Mouse (Mus musculus): Measurements from ENCODE around the gene Gm11444. TPM values are rescaled to one million over a fixed set of nuclear protein-coding genes. Genes with fewer than 3 reads are reported as not detected.

Gene Gm11444
- total and polyA plus RNA-seq, 3 experiments = not detected

GRCm38 (mm10) chr11:85885665-85886428 lies 35.7 kb upstream of the Gm11444 start, which contains the start of gene Tbx4:
TSS of gene Tbx4 (plus strand) at chr11:85886422.
- H3K27me3 ChIP-seq (replicated peaks) = peaks cover 2% of the 10 kb centered on the region
- H3K36me3 ChIP-seq (replicated peaks in 1 of 2; ENCODE audit: control insufficient read depth in 1 of 2, insufficient read depth in 1 of 2, low read length in 1 of 2) = no peaks in the 10 kb centered on the region
- peaks cover 7 to 8% of the 10 kb centered on the region in 2 experiments for H3K4me1 ChIP-seq (ENCODE audit: control insufficient read depth in 1 of 2, insufficient read depth in 2 of 2)
- H3K4me3 ChIP-seq (replicated peaks in 1 of 3; ENCODE audit: low read depth in 2 of 3, low read length in 2 of 3, poor library complexity in 1 of 3) = no peak within 1 kb of the TSS
- H3K79me2 ChIP-seq (replicated peaks; ENCODE audit: control insufficient read depth, extremely low read depth, insufficient read depth, poor library complexity, severe bottlenecking) = no peaks in the 10 kb centered on the region
- TF ChIP-seq ZMIZ1 (IDR thresholded peaks at IDR 0.05; ENCODE audit: low read depth, low read length) = no peak
- H3K9ac ChIP-seq (ENCODE audit: insufficient read depth, low read depth) = no peak within 1 kb of the TSS
- in situ Hi-C loops (cut with MboI; ENCODE audit: low pct_ligation_motif_present, low pct_unique_long_range_greater_than_20kb, low sequenced_read_pairs) (no loop called here), dilution Hi-C loops (cut with MboI; ENCODE audit: extremely low pct_ligation_motif_present, extremely low pct_unique_long_range_greater_than_20kb, low sequenced_read_pairs) (no loop called here)
- DNase-seq (ENCODE audit: extremely low read depth) = no peak
- no peak within 1 kb of the TSS for H3K4me2 ChIP-seq (ENCODE audit: insufficient read depth, low read depth, poor library complexity, severe bottlenecking)
- no peak within 1 kb of the TSS for H3K27ac ChIP-seq (ENCODE audit: insufficient read depth, low read depth)
- H3K9me3 ChIP-seq (replicated peaks; ENCODE audit: low read length) = no peaks in the 10 kb centered on the region

- Histone ChIP-seq H3K9me3 (replicated peaks; ENCODE audit: low read length) (no peaks in the 10 kb centered on the region), H3K4me1 (ENCODE audit: control insufficient read depth in 1 of 2, insufficient read depth in 2 of 2) (peaks cover 2 to 9% of the 10 kb centered on the region in 2 experiments; a peak in 2 of 4 replicates), H3K27me3 (replicated peaks) (peaks cover 2% of the 10 kb centered on the region), H3K36me3 (replicated peaks in 1 of 2; ENCODE audit: control insufficient read depth in 1 of 2, insufficient read depth in 1 of 2, low read length in 1 of 2) (no peaks in the 10 kb centered on the region), H3K4me2 (ENCODE audit: insufficient read depth, low read depth, poor library complexity, severe bottlenecking) (no peak overlapping the region), H3K4me3 (replicated peaks in 1 of 3; ENCODE audit: low read depth in 2 of 3, low read length in 2 of 3, poor library complexity in 1 of 3) (no peak overlapping the region), H3K27ac (ENCODE audit: insufficient read depth, low read depth) (no peak overlapping the region), H3K9ac (ENCODE audit: insufficient read depth, low read depth) (no peak overlapping the region), H3K79me2 (replicated peaks; ENCODE audit: control insufficient read depth, extremely low read depth, insufficient read depth, poor library complexity, severe bottlenecking) (no peaks in the 10 kb centered on the region)
- DNase-seq (ENCODE audit: extremely low read depth) = no peak
- dilution Hi-C loops (cut with MboI; ENCODE audit: extremely low pct_ligation_motif_present, extremely low pct_unique_long_range_greater_than_20kb, low sequenced_read_pairs) = no loop called here
- no peak for TF ChIP-seq BHLHE40 (IDR thresholded peaks at IDR 0.05; ENCODE audit: low read depth, low read length)
- no peak for TF ChIP-seq MAX (IDR thresholded peaks at IDR 0.05; ENCODE audit: low read length)
- no peak for TF ChIP-seq MAFK (IDR thresholded peaks at IDR 0.05; ENCODE audit: insufficient replicate concordance, low read length)
- no peak for TF ChIP-seq RAD21 (IDR thresholded peaks at IDR 0.05; ENCODE audit: low read depth, low read length)
- no peak for TF ChIP-seq PAX5 (IDR thresholded peaks at IDR 0.05; ENCODE audit: low read length)
- no peak for TF ChIP-seq HCFC1 (IDR thresholded peaks at IDR 0.05; ENCODE audit: low read depth, low read length)
- TF ChIP-seq CTCF (conservative IDR thresholded peaks at IDR 0.05 in 1 of 2, IDR thresholded peaks at IDR 0.05 in 1 of 2; ENCODE audit: low read depth in 2 of 2, low read length in 2 of 2) = no peak
- no peak for TF ChIP-seq CHD1 (IDR thresholded peaks at IDR 0.05; ENCODE audit: low read depth, low read length)
- TF ChIP-seq IRF4 (IDR thresholded peaks at IDR 0.05; ENCODE audit: low read depth, low read length) = no peak
- in situ Hi-C loops (cut with MboI; ENCODE audit: low pct_ligation_motif_present, low pct_unique_long_range_greater_than_20kb, low sequenced_read_pairs) = no loop called here
These were observed 34.4 kb upstream of the Gm11444 start for GRCm38 (mm10) chr11:85884498-85884897.

GRCm38 (mm10) chr11:85876059-85876788 lies 26.1 kb upstream of the Gm11444 start:
- H3K27me3 ChIP-seq (replicated peaks) = peaks cover 2% of the 10 kb centered on the region
- TF ChIP-seq NELFE (IDR thresholded peaks at IDR 0.05; ENCODE audit: low read depth, low read length) (no peak), JUND (conservative IDR thresholded peaks at IDR 0.05; ENCODE audit: low read depth, low read length) (no peak), MAX (IDR thresholded peaks at IDR 0.05; ENCODE audit: low read length) (0 out of 2 replicates have a peak, but pooled peaks have one; percentile 18), SMC3 (IDR thresholded peaks at IDR 0.05; ENCODE audit: low read depth, low read length) (peak; percentile 7; the same call in 1 of the 2 replicates)
- no peak overlapping the region for H3K4me2 ChIP-seq (ENCODE audit: insufficient read depth, low read depth, poor library complexity, severe bottlenecking)
- peaks cover 0 to 9% of the 10 kb centered on the region in 2 experiments; a peak in 2 of 4 replicates for H3K4me1 ChIP-seq (ENCODE audit: control insufficient read depth in 1 of 2, insufficient read depth in 2 of 2)
- peaks cover 5% of the 10 kb centered on the region for H3K9me3 ChIP-seq (replicated peaks; ENCODE audit: low read length)
- no peak for DNase-seq (ENCODE audit: extremely low read depth)
- in situ Hi-C loops (cut with MboI; ENCODE audit: low pct_ligation_motif_present, low pct_unique_long_range_greater_than_20kb, low sequenced_read_pairs) = no loop called here
- H3K36me3 ChIP-seq (replicated peaks in 1 of 2; ENCODE audit: control insufficient read depth in 1 of 2, insufficient read depth in 1 of 2, low read length in 1 of 2) = no peaks in the 10 kb centered on the region
- H3K4me3 ChIP-seq (replicated peaks in 1 of 3; ENCODE audit: low read depth in 2 of 3, low read length in 2 of 3, poor library complexity in 1 of 3) = no peak overlapping the region
- H3K9ac ChIP-seq (ENCODE audit: insufficient read depth, low read depth) = no peak overlapping the region
- no peak overlapping the region for H3K27ac ChIP-seq (ENCODE audit: insufficient read depth, low read depth)
- dilution Hi-C loops (cut with MboI; ENCODE audit: extremely low pct_ligation_motif_present, extremely low pct_unique_long_range_greater_than_20kb, low sequenced_read_pairs) = no loop called here
- no peaks in the 10 kb centered on the region for H3K79me2 ChIP-seq (replicated peaks; ENCODE audit: control insufficient read depth, extremely low read depth, insufficient read depth, poor library complexity, severe bottlenecking)

All from CH12.LX (cell line).